Mouse (Mus musculus): ENCODE measurements around the gene Pgk2.

Gene Pgk2

GRCm38 (mm10) chr17:40208540-40208939 lies at the start of gene Pgk2:
Pgk2 (minus strand) TSS chr17:40208640.
- WGBS: 71% methylated on average over 4 of the region's 4 CpGs

- 86% methylated on average over 1 of the region's 1 CpGs for WGBS
These were observed 44.0 kb upstream of the Pgk2 start for GRCm38 (mm10) chr17:40252487-40252886.

DNA sequence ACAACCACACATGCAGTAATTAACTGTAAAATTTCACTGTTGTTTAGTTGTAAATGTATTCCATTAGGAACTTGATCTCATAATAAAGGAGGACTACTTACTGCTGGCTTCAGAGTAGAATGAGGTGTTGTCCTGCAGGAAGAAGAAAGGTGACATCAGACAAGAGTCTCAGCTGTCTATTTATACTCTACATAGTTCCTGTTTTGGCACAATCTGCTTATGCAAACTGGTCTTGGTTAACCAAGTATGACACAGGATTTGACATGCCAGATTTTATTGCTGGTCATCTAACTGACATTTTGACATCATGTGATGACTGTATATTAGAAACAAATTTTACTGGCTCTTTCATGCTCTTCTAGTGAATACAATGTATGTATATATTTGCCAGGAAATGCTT lies 33.7 kb upstream of the Pgk2 start, which contains the start of gene Crisp3:
Crisp3 (minus strand) TSS at position 154 of the 400 bp plus-strand sequence.

DNA sequence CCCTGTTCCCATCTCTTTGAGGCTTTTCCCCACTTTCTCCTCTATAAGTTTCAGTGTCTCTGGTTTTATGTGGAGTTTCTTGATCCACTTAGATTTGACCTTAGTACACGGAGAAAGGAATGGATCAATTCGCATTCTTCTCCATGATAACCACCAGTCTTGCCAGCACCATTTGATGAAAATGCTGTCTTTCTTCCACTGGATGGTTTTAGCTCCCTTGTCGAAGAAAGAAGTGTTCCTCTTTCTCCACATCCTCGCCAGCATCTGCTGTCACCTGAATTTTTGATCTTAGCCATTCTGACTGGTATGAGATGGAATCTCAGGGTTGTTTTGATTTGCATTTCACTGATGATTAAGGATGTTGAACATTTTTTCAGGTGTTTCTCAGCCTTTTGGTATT lies 18.2 kb downstream of the Pgk2 start:
- WGBS: 89% methylated on average over 4 of the region's 4 CpGs

DNA sequence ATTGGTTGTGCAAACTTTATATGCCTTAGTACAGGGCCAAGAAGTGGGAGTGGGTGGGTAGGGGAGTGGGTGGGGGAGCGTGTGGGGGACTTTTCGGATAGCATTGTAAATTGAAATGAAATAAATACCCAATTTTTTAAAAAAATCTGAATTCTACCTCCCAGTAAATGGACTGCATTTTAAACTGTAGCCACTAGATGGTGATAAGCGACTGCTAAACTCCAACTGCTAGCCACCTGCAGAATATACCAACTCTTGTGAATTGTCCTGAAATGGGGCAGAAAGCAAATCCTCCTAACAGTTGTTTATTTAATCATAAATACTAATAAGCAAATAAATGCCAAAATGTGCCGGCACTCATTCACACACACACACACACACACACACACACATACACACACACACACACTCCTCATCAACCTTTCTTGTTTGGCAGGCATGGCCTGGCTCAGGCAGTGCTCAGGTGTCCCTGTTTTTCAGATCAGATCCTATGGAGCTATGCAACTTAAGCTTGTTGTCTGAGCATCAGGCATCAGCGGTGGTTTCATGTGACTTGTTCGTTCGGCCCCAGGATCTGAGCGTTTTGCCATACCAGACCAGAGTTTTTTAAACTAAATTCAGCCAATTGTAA lies 50.6 kb downstream of the Pgk2 start:
- WGBS: 39% methylated on average over 8 of the region's 8 CpGs

Data from cerebral cortex, adult 2 months (tissue).